Mouse (Mus musculus) cerebellum, adult 2 months (tissue): ENCODE data around the gene Cdc25a.

ENCODE experiments used
- CTCF ChIP-seq: fragments of 200-500 bp; IDR thresholded peaks from 2 replicates; pipeline ENCODE4 v1.5.1; 2011; ENCODE audit warnings: low read depth, mild to moderate bottlenecking, control low read depth, low read length, moderate library complexity, borderline replicate concordance; ENCODE audit not compliant: insufficient read depth
- POLR2A ChIP-seq: fragments of 200-500 bp; IDR thresholded peaks from 2 replicates; pipeline ENCODE4 v1.6.1; 2011; ENCODE audit warnings: low read length, control low read depth, borderline replicate concordance; ENCODE audit not compliant: insufficient read depth

- no peak for TF ChIP-seq CTCF
- TF ChIP-seq POLR2A, result no peak
These were observed 4.3 kb upstream of the Cdc25a start for GRCm38 (mm10) chr9:109870983-109871572.
